Mouse (Mus musculus) embryonic fibroblast, embryonic 13.5 days (primary cell): ENCODE results near the gene Pgm5.

Experiments
- CTCF ChIP-seq: IDR thresholded peaks from 2 replicates; pipeline ENCODE4 v1.5.1; 2011; ENCODE audit warnings: mild to moderate bottlenecking, control low read depth, low read length, moderate library complexity, borderline replicate concordance; ENCODE audit not compliant: insufficient read depth
- POLR2A ChIP-seq: IDR thresholded peaks from 2 replicates; pipeline ENCODE4 v1.6.1; 2011; ENCODE audit warnings: low read depth, mild to moderate bottlenecking, control low read depth, low read length, moderate library complexity

DNA sequence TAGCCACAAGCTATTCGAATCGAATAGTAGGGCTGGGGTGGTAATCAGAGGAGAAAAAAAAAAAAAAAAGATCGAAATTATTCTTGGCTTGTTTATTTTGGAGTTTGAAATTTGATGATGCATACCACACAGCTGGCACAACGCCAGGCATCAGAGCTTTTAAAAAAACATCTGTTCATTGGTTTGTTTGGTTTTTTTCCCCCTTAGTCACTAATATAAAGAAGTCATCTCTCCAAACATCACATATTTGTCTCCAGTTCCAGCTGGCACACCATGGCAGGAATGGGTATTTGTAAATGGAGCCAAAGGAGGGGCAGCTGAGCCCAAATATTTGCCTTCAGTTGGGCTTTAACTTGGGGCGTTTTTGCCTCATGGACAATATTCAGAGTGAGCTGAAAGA is 131.0 kb downstream of the Pgm5 start:
- TF ChIP-seq POLR2A (no peak), CTCF (no peak)
